Mouse (Mus musculus) mouse embryonic stem cell (cell line): Measurements from ENCODE around the gene Gm10670.
"Not testable (repeated sequence)": the region's sequence is repeated elsewhere in the genome, so short reads cannot be mapped to it uniquely, and the experiment has no call there.

Experiments
- in situ Hi-C, 2 experiments: fragments of 300-500 bp; cut with MboI; formaldehyde crosslinking; loops; 1 replicate in 1 of 2; 3 replicates in 1 of 2; pipeline ENCODE4 v1.14.3; 2019 to 2020; ENCODE audit warnings: low sequenced_read_pairs in 2 of 2, low pct_unique_long_range_greater_than_20kb in 1 of 2, mixed read lengths in 1 of 2; ENCODE audit not compliant: unreplicated experiment in 1 of 2

Gm10670 gene

DNA sequence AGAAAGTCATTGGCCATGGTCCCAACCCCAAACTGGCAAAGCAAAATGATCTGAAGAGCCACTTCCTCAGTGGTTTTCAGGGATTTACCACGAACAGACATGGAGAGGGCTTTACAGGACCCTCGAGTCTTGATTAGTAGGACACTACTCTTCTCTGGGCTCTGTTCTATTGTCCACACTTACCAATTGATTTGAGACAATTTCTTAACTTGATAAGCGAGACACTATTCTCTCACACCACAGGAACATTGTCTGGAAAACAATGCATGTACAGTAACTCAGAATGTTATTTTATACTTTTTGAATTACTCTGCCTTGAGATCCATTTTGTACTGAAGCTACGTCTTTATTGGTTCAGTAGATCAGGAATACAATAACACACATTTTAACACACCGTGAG, at the start of gene Gm10670:
TSS of gene Gm10670 (minus strand) at position 101 of the 400 bp plus-strand sequence.
- in situ Hi-C loops: not testable (repeated sequence)

DNA sequence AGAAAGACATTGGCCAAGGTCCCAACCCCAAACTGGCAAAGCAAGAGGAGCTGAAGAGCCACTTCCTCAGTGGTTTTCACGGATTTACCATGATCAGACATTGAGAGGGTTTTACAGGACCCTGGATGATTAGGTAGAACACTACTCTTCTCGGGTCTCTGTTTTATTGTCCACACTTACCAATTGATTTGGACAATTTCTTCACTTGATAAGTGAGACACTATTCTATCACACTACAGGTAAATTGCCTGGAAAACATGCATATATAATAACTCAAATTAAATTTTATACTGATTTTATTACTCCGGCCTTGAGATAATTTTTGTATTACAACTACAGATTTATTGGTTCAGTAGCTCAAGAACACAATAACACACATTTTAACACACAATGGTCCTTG, 35.7 kb upstream of the Gm10670 start, which contains the start of gene Vmn1r103:
TSS of gene Vmn1r103 (minus strand) at position 101 of the 400 bp plus-strand sequence.
- in situ Hi-C loops: not testable (repeated sequence)

GRCm38 (mm10) chr7:20442493-20442892, 32.2 kb downstream of the Gm10670 start, which contains the start of gene Vmn1r101:
Vmn1r101 (minus strand) TSS chr7:20442593.
- in situ Hi-C loops: not testable (repeated sequence)
